Mouse (Mus musculus) testis, postnatal 14 days (tissue): ENCODE data around the gene Aif1l.

ENCODE experiments used
- DNase-seq: peaks from one replicate; pipeline ENCODE4 v3.0.0; 2021; ENCODE audit warnings: low spot score

The Aif1l gene

GRCm38 (mm10) chr2:31952725-31953124 lies 2.8 kb downstream of the Aif1l start:
- DNase-seq: no peak

GRCm38 (mm10) chr2:31953687-31954086 lies 3.7 kb downstream of the Aif1l start:
- DNase-seq: no peak

DNA sequence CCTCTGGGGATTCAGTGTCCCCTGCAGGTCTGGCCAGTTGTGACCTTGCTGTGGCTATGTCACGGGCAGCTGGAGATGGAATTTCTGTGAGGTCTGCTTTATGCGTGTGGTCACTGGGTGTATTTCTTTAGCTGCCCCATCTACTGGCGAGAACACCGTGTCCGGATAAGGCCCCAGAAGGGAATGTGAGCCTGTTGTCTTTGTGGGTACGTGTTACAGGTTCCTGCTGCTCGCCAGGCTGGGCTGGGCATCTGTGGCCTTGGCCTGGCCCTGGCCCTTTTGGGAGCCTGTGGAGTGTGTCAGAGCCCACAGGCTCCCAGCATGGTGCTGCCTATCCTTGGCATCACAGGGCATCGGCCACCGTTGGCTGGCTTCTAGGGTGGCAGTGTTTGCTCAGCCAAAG lies 4.8 kb downstream of the Aif1l start:
- peak; percentile 44 for DNase-seq

DNA sequence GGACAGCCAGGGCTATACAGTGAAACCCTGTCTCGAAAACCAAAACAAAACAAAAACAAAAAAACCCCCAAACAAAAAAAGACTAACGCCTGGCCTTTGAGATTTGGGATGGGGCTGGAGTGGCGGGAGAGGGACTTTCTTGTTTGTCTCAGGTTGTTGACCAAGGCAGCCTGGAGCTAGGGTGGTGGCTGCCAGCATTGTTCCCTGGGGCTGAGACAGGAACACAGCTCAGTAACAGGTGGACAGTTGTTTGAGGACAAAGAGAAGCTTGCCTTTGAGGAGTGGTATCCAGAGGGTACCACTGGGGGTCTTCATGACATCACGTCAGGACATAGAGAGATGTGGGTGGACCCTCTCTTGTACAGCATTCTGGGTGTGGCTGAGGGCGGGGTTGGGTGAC lies 5.7 kb downstream of the Aif1l start:
- DNase-seq: no peak

DNA sequence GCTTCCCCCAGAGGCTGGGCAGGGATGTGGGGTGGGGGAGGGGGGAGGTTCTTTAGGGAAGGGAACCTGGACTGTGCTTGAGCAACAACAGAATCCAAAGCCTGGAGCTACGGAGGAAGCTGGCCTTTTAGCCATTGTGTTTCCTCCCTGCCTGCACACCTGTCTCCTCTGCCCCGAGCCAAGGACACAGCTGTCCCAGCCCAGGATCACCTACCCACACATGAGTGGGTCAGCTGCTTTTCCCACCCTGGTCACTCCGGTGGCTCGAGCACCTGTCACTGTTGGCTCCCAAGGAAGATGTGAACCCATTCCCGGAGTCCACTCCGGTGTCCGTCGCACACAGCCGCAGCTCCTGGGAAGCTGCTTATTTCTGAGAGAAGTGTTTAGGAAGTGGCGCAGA lies 7.3 kb downstream of the Aif1l start:
- DNase-seq: no peak

DNA sequence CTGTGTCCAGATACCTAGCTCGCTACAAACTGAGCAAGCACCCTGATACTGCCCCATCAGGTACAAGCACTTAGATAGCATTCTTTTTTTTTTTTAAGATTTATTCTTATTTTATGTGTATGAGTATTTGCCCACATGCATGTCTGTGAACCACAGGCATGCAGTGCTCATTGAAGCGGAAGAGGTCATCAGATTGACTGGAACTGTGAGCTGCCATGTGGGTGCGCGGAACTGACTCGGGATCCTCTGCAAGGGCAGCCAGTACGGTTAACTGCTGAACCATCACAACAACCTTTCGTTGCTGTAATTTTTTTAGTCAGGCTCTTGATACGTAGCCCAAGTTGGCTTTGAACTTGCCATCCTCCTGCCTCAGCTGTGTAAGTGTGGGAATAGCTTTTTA lies 11.0 kb downstream of the Aif1l start:
- DNase-seq: no peak

- DNase-seq: no peak
Observed at GRCm38 (mm10) chr2:31961791-31962222, 11.9 kb downstream of the Aif1l start.

DNA sequence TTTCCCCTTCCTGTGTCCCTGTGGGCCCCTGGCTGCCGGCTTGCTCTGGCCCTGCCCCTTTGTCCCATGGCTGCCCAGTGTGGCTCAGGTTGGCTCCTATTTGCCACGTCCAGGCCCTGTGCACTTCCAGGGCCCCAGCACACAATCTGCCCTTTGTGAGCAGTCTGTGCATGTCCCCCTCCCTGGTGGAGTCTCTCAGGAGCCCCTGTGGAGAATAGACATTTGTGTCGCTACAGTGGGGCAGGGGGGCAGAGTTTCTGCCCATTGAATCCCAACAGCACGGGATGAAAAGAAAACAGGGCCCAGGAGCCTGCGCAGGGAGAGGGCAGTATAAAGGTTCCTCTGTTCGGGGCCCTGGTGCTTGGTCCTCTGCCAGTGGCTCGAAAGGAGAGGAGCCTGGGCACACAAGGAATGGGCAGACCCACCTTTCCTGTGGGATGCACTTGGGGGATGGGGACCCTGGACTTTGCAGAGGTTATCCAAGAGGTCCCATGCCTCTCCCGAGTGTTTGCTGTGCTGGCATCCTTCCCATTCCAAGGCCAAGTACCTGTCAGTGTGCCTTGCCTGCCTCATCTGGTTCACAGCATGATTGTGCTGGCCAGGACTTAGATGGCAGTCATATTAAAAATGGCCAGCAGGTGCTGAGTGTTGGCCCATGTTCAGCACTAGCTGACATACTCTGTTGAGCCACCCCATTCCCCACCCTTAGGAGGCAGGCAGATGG lies 12.7 kb downstream of the Aif1l start:
- no peak for DNase-seq

DNA sequence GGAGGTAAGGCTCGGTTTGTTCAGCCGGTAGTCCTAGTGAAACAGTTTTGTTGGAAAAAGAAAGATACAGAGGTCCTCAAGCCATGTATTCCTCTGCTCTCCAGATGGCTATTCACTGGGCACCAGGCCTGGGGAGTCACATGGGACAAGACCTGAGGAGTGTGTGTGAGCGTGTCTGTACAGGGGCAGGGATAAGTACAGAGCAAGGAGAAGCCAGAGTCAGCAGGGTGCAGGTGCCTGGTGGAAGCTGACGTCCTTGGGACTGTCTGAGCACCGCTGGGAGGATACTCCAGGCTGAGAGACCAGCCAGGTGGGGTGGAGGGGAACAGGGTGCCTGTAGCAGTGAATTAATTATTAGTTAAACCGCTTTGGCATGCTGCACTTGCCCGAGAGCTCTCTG lies 13.6 kb downstream of the Aif1l start:
- no peak for DNase-seq

- DNase-seq: no peak
Observed at GRCm38 (mm10) chr2:31964191-31964590, 14.3 kb downstream of the Aif1l start.

- DNase-seq: no peak
Observed at GRCm38 (mm10) chr2:31965110-31965509, 15.2 kb downstream of the Aif1l start.

GRCm38 (mm10) chr2:31966801-31967200 lies 16.9 kb downstream of the Aif1l start:
- DNase-seq: no peak

- DNase-seq: no peak
Observed at GRCm38 (mm10) chr2:31972589-31972988, 22.6 kb downstream of the Aif1l start.

- DNase-seq: peak; percentile 99
Observed at GRCm38 (mm10) chr2:31974141-31974808, 24.3 kb downstream of the Aif1l start, which contains the start of gene Nup214. Gene Nup214 (plus strand): TSS chr2:31974436.

DNA sequence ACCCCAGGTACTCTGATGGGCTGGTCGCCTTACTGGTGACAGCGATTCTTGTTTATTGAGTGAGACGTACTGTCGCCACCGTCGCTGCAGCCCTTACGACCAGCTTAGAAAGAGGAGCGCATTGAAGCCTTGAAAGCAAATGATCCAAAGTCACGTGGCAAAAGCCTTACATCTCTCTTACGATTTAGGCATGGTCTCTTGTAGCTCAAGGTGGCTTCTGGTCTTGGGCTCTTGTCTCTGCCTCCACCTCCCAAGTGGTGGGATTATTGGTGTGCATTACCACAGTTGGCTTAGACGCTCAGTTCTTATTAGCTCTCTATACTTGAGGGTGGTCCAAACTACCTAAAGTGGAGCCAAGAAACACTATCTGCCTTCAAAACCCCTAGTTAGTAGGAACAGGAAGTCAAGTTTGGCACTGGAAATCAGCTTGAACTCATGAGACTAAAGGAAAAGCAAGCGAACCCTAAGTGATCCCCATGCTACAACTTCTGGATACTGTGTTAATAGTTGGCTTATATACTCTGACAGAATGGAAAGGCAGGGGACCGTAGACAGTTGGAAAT lies 25.0 kb downstream of the Aif1l start:
- DNase-seq: no peak

DNA sequence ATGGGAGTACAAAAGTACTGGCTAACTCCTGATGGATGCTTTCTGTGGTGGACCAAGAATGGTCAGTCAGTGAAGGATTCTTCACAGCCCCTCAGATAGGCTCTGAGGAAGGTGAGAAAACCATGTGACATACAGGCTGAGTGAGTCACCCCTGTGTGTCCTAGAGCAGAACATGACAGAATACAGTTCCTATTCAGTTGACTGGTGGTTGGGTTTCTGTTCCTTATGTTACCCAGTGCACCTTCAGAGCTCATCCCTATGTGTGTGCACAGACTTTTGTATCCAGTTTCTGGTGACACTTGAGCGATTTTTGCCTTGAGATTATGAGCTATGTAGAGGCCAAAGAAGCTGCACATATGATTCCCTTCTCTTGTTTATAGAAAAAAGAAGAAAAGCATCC lies 37.8 kb downstream of the Aif1l start:
- DNase-seq: no peak

- DNase-seq: no peak
Observed at GRCm38 (mm10) chr2:31990961-31991360, 41.0 kb downstream of the Aif1l start.

- no peak for DNase-seq
Observed at GRCm38 (mm10) chr2:31994896-31995295, 45.0 kb downstream of the Aif1l start.

DNA sequence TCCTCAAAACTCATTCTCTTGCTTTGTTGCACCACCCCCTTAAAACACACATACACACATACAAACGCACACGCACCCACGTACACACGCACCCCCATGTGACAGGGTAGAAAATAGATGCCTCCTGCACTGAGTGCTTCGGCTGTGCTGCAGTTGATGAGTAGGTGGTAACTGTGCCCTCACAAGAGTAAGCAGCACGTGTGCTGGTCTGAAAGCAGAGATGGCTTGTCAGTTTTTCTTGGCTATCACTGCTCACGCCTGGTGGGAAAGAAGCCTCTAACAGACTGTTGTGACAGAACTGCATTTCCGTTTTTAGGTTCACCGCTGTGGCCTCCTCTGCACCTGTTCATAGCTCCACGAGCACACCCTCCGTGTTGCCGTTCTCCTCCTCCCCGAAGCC lies 46.1 kb downstream of the Aif1l start:
- no peak for DNase-seq

DNA sequence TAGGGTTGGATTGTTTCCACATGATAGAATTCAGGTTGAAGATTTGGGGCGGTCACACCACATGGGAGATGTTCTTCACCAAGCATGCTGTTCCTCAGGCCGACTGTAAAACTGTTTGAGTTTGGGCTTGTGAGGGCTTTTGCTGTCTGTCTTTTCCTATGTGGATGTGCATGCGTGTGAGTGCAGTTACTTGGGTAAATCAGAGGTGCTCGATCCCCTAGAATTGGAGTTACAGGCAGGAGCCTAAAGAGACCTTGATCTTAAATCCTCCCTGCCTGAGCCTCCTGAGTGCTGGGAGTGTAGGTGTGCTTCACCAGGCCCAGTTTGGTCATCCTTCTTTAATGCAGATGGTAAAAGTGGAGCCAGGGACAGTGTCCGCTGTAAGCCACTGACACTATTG lies 47.6 kb downstream of the Aif1l start:
- DNase-seq: no peak

GRCm38 (mm10) chr2:31998443-31998842 lies 48.5 kb downstream of the Aif1l start:
- DNase-seq: no peak

DNA sequence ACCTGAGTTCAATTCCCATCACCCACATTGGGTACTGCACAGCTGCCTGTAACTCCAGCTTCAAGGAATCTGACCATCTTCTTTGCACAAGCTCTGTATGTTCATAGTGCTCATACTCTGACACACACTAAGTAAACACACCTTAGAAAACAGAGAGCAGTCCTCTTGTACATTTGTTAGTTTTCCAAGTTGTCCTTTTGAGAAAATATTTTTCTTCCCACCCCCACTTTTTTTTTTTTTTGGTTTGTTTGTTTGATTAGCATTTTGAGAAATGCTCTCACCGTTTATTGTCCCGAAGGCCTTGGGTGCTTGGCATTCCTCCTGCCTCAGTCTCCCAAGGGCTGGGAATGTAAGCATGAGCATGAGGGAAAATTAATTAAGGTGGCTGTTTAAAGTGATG lies 58.4 kb downstream of the Aif1l start:
- DNase-seq: no peak

DNA sequence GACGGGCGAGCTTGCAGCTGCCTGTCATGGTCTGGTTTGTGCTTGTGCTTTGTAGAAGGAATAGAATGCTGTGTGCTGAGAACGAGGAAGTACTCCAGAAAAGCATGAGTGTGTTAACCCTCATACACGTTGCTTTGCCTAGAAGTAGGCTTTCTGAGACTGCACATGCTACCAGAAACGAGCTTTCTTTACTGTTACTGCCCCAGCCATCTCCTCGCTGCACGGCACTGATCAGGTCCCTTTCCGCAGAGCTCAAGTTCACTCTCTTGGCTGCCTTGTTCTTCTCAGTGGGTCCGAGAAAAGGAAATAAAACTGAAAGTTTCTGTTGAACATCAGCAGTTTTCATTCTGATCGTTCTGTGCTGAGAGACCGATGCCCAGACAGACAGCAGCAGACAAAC lies 58.8 kb downstream of the Aif1l start:
- DNase-seq: no peak
